Mouse (Mus musculus): Measurements from ENCODE around the gene Map3k7. TPM values are rescaled to one million over a fixed set of nuclear protein-coding genes. Genes with fewer than 3 reads are reported as not detected.
"Not testable (repeated sequence)": the region's sequence is repeated elsewhere in the genome, so short reads cannot be mapped to it uniquely, and the experiment has no call there.

Gene Map3k7
- polyA plus RNA-seq, 1 experiment from 2014 or later: 26.7 TPM

DNA sequence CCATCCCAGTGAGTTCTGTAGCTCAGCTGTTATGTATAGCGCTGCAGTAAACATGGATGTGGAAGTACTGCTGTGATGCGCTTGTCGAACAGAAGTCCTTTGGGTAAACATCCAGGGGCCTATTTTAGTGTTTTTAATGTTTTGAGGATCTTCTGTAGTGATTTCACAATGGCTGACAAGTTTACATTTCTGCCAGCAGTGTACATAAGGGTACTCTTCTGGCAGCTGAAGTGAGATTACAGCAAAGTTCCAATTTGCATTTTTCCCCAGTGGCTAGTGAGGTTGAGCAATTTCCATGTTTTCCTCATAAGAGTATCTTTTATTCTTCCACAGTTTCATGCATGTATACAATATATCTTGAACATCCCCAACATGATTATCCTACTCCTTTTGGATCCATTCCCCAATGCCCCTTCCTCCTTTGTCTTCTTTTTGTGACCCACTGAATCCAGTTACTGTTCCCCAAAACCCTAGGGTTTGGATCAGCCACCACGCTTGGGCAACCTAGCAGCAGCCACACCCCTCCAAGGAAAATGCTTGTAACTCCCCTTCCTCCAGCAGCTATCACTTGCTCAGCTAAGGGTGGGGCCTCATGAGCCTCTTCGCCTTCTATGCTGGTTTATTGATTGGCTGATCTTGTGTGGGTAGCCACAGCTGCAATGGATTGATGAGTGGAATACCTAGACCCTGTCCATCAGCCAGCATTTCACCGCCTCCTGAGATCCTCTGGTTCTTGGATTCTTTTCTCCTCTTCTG lies 47.5 kb downstream of the Map3k7 start:
- 61% methylated on average over 6 of the region's 6 CpGs for WGBS (ENCODE audit: missing documents)
- Histone ChIP-seq H3K36me3 (ENCODE audit: inconsistent target) (peaks cover 23% of the 10 kb centered on the region; the same call in 1 of the 2 replicates), H3K27ac (peak overlapping the region; percentile 32), H3K4me3 (ENCODE audit: inconsistent target) (no peak overlapping the region), H3K79me2 (ENCODE audit: inconsistent target) (no peaks in the 10 kb centered on the region)

- 89% methylated on average over 3 of the region's 3 CpGs for WGBS (ENCODE audit: missing documents)
- no peak overlapping the region for H3K4me3 ChIP-seq (ENCODE audit: inconsistent target)
- H3K79me2 ChIP-seq (ENCODE audit: inconsistent target): no peaks in the 10 kb centered on the region
- H3K27ac ChIP-seq: no peak overlapping the region
- H3K36me3 ChIP-seq (ENCODE audit: inconsistent target): peaks cover 40% of the 10 kb centered on the region
Measured at GRCm38 (mm10) chr4:32021131-32021530, 57.2 kb downstream of the Map3k7 start.

DNA sequence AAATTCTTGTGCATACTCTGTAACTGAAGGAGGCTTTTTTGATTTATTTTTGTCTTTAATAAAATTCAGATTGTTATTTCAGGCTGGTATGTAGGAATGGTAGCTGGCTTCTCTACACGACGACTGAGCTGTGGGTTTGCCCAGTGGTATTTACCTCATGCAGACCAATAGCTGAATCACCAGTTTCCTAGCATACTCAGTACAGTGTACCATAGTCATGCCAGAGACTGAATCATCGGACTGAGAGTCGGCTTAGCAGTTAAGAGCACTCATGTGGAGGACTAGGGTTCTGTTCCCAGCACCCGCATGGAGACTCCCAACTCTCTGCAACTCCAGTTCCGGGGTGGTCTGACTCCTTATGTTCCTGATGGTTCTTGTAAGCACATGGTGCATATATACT lies 58.4 kb downstream of the Map3k7 start:
- H3K36me3 ChIP-seq (ENCODE audit: inconsistent target): peaks cover 28% of the 10 kb centered on the region
- H3K27ac ChIP-seq: no peak overlapping the region
- no peaks in the 10 kb centered on the region for H3K79me2 ChIP-seq (ENCODE audit: inconsistent target)
- 91% methylated on average over 6 of the region's 6 CpGs for WGBS (ENCODE audit: missing documents)
- no peak overlapping the region for H3K4me3 ChIP-seq (ENCODE audit: inconsistent target)

- not testable (repeated sequence) for H3K27ac ChIP-seq; H3K4me3 ChIP-seq (ENCODE audit: inconsistent target); H3K79me2 ChIP-seq (ENCODE audit: inconsistent target)
- peaks cover 18% of the 10 kb centered on the region; the same call in 1 of the 2 replicates for H3K36me3 ChIP-seq (ENCODE audit: inconsistent target)
- WGBS (ENCODE audit: missing documents): 90% methylated on average over 2 of the region's 2 CpGs
Measured at GRCm38 (mm10) chr4:32024170-32024569, 60.3 kb downstream of the Map3k7 start.

GRCm38 (mm10) chr4:32025105-32025504 lies 61.2 kb downstream of the Map3k7 start:
- Histone ChIP-seq H3K36me3 (ENCODE audit: inconsistent target) (0 out of 2 replicates have a peak, but pooled peaks cover 11% of the 10 kb centered on the region), H3K27ac (no peak overlapping the region), H3K79me2 (ENCODE audit: inconsistent target) (no peaks in the 10 kb centered on the region), H3K4me3 (ENCODE audit: inconsistent target) (no peak overlapping the region)
- 94% methylated on average over 2 of the region's 2 CpGs for WGBS (ENCODE audit: missing documents)

- Histone ChIP-seq H3K27ac (no peak overlapping the region), H3K36me3 (ENCODE audit: inconsistent target) (0 out of 2 replicates have a peak, but pooled peaks cover 3% of the 10 kb centered on the region), H3K4me3 (ENCODE audit: inconsistent target) (no peak overlapping the region), H3K79me2 (ENCODE audit: inconsistent target) (no peaks in the 10 kb centered on the region)
- 80% methylated on average over 9 of the region's 9 CpGs for WGBS (ENCODE audit: missing documents)
Measured at GRCm38 (mm10) chr4:32027094-32027493, 63.2 kb downstream of the Map3k7 start.

DNA sequence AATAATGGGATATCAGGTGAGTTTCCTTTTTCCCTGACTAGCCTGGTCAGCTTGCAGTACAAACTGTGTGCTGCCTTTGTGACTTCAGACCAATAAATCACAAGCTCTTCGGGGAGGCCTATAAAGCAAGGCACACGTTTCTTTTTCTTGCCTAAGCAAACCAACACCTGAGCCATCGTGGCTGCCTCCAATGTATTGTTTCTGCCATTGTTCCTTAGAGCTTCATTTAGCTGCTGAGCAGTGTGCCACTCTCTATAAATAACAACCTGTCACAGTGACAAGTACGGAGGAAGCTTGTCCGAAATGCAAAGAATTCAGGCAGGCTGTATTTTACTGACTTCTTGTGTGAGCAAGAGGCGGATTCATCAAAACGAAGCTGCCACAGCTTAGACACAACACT lies 73.4 kb downstream of the Map3k7 start:
- H3K79me2 ChIP-seq (ENCODE audit: inconsistent target): no peaks in the 10 kb centered on the region
- H3K36me3 ChIP-seq (ENCODE audit: inconsistent target): no peaks in the 10 kb centered on the region
- H3K4me3 ChIP-seq (ENCODE audit: inconsistent target): no peak overlapping the region
- H3K27ac ChIP-seq: no peak overlapping the region
- 65% methylated on average over 7 of the region's 7 CpGs for WGBS (ENCODE audit: missing documents)

DNA sequence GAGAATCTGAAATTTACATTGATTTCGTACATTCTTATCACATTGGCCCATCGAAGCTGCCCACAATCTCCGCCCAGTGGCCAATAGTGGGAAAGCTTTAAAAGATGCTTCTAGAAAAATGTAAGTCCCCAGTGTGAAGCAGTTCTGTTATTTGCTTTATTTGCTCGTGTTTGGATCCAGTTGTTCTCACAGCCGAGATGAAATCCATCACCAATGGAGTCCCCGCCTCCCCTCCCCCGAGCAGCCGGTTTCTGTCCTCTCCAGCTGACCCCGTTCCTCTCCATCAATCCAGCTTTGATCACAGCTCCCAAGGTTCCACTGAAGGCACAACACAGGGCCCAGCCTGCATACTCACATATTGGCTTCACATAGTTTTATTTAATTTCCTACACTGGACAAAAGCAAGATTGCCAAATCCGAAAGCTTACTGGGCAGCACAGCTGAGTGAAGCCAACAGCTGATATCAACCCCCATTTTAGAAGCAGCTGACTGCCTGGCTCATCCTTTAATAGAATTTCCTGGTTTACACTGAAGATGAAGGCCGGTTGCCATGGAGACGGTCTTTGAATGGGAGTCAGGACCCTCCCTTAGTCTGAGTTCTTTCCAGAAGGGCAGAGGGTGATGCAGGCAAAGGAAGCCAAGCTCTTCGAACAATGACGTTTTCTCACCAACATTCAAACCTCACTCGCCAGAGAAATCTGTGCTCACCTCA lies 78.0 kb downstream of the Map3k7 start:
- WGBS (ENCODE audit: missing documents): 88% methylated on average over 14 of the region's 15 CpGs
- Histone ChIP-seq H3K36me3 (ENCODE audit: inconsistent target) (no peaks in the 10 kb centered on the region), H3K79me2 (ENCODE audit: inconsistent target) (no peaks in the 10 kb centered on the region), H3K27ac (no peak overlapping the region), H3K4me3 (ENCODE audit: inconsistent target) (no peak overlapping the region)

- Histone ChIP-seq H3K79me2 (ENCODE audit: inconsistent target) (no peaks in the 10 kb centered on the region), H3K27ac (no peak overlapping the region), H3K36me3 (ENCODE audit: inconsistent target) (no peaks in the 10 kb centered on the region), H3K4me3 (ENCODE audit: inconsistent target) (no peak overlapping the region)
- WGBS (ENCODE audit: missing documents): 81% methylated on average over 5 of the region's 5 CpGs
Measured at GRCm38 (mm10) chr4:32045234-32045633, 81.3 kb downstream of the Map3k7 start.

- Histone ChIP-seq H3K4me3 (ENCODE audit: inconsistent target) (no peak overlapping the region), H3K36me3 (ENCODE audit: inconsistent target) (no peaks in the 10 kb centered on the region), H3K79me2 (ENCODE audit: inconsistent target) (no peaks in the 10 kb centered on the region), H3K27ac (no peak overlapping the region)
- 72% methylated on average over 4 of the region's 4 CpGs for WGBS (ENCODE audit: missing documents)
Measured at GRCm38 (mm10) chr4:32049824-32050223, 85.9 kb downstream of the Map3k7 start.

DNA sequence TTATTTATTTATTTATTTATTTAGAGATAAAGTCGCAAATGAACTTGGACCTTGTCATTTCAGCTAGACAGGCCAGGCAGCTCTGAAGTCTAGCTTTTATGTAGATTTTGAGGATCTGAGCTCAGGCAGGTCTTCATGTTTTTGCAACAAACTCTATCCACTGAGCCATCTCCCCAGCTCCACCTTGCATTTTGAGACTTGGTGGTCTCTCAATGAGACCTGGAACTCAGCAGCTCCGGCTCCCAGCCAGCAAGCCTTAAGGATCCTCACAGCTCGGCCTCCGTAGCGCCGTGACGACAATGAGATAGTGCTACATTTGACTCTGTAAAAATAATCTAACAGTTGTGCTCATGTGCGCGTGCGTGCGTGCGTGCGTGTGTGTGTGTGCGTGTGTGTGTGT lies 89.3 kb downstream of the Map3k7 start:
- no peak overlapping the region for H3K27ac ChIP-seq
- H3K36me3 ChIP-seq (ENCODE audit: inconsistent target): no peaks in the 10 kb centered on the region
- H3K4me3 ChIP-seq (ENCODE audit: inconsistent target): no peak overlapping the region
- H3K79me2 ChIP-seq (ENCODE audit: inconsistent target): no peaks in the 10 kb centered on the region
- WGBS (ENCODE audit: missing documents): 93% methylated on average over 14 of the region's 14 CpGs

DNA sequence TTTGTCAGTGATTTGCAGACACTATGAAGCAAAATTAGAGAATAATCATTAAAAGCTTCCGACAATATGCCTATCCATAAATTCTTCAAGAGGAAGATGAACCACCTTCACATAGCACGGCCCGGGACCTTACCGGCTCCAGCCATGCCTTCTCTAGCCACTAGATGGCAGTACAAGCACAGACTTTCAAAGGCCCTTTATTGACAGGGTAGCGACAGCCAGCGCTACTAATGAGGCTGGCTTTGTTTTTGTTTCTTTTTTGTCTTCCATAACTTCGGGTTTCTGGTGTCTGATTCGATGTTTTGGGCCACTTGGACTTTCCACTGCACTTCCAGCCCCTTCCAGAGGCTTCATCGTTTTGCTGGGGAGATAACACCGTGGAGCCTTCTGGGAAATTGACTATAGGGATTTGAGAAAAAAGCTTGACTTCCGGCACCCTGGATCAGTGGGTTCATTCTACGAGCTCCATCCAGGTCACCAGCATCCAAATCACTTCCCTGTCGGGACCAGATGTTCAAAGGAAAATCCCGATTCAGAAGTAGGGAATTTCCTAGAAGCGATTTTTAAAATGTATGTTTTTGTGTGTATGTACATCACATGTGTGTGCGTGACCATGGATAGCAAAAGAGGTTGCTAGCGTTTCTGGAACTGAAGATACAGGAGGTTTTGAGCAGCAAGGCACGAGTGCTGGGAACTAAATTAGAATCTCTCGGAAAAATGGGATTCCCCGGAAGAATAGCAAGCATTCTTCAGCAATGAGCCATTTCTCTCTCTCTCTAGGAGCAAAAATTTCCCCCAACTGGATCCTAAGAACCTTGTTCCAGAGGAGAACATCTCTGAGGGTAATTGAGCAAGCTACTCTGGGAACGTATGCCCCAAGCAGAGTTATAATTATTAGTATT lies 91.5 kb downstream of the Map3k7 start:
- Histone ChIP-seq H3K4me3 (ENCODE audit: inconsistent target) (peak overlapping the region; percentile 42), H3K36me3 (ENCODE audit: inconsistent target) (no peaks in the 10 kb centered on the region), H3K79me2 (ENCODE audit: inconsistent target) (no peaks in the 10 kb centered on the region), H3K27ac (no peak overlapping the region)
- WGBS (ENCODE audit: missing documents): 21% methylated on average over 20 of the region's 21 CpGs

DNA sequence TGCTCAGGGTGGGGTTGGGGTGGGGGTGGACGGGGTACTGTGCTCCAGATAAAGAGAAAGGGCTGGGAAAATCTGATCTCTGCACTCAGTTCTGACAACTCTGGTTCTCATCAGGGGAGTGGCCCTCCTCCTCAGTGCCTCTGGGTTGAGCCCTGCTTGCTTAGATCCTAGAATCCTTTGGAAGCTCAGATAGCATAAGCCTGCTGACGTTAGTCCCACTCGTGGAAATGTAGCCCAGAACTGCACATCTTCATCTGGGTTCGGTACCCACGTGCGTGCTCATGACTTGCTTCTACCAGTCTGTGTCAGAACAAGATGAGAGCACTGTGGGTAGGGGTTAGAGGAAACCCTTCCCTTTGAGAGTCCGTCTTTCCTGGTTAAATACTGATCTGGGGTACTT lies 92.5 kb downstream of the Map3k7 start:
- Histone ChIP-seq H3K36me3 (ENCODE audit: inconsistent target) (no peaks in the 10 kb centered on the region), H3K4me3 (ENCODE audit: inconsistent target) (no peak overlapping the region), H3K79me2 (ENCODE audit: inconsistent target) (no peaks in the 10 kb centered on the region), H3K27ac (no peak overlapping the region)
- WGBS (ENCODE audit: missing documents): 91% methylated on average over 7 of the region's 7 CpGs

DNA sequence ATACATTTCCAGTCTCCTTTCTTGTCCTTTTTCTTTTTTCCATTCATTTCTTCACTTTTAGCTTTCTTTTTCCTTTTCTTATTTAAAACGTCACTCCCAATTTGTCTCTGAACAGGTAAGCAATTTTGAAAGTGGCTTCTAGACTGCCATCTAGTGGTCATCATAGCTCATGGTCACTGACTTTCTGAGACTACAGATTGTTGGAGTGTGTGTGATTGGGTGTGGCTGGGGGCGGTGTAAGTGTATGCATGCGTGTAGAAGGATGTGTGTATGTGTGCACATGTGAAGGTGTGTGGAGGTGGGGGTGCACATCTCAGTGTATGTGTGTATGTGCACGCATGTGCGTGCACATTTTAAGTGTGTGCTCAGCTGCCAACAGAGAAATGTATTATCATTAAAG lies 93.2 kb downstream of the Map3k7 start:
- 40% methylated on average over 5 of the region's 5 CpGs for WGBS (ENCODE audit: missing documents)
- Histone ChIP-seq H3K36me3 (ENCODE audit: inconsistent target) (no peaks in the 10 kb centered on the region), H3K4me3 (ENCODE audit: inconsistent target) (no peak overlapping the region)

More for the DNA sequence above, 93.2 kb downstream of the Map3k7 start:
- H3K27ac ChIP-seq: no peak overlapping the region
- no peaks in the 10 kb centered on the region for H3K79me2 ChIP-seq (ENCODE audit: inconsistent target)

All from macrophage (primary cell).